Mouse (Mus musculus) heart, postnatal 0 days (tissue): ENCODE data around the gene Spata19. TPM values are rescaled to one million over a fixed set of nuclear protein-coding genes. Genes with fewer than 3 reads are reported as not detected.

Experiments used
- ATAC-seq: fragments of 200-750 bp; cut with Nextera tagmentation; 2 replicates; pipeline ENCODE4 v1.8.0; 2017; ENCODE audit warnings: low read depth, moderate number of reproducible peaks, moderate library complexity; ENCODE audit not compliant: insufficient read depth
- DNase-seq: peaks from one replicate; pipeline ENCODE4 v3.0.0-alpha.2; 2016; ENCODE audit warnings: low spot score
- H3K27ac ChIP-seq: fragments of 300-500 bp; sonication (generic); 2 replicates; pipeline ENCODE4 v1.5.1; 2014; ENCODE audit warnings: low read depth, mild to moderate bottlenecking
- H3K27me3 ChIP-seq: fragments of 300-500 bp; sonication (generic); 2 replicates; pipeline ENCODE4 v1.6.1; 2014; ENCODE audit warnings: low read length, mixed read lengths; ENCODE audit not compliant: control insufficient read depth, insufficient read depth
- H3K36me3 ChIP-seq: fragments of 300-500 bp; sonication (generic); replicated peaks from 2 replicates; pipeline ENCODE4 v1.6.1; 2014; ENCODE audit warnings: low read length, mixed read lengths; ENCODE audit not compliant: control insufficient read depth, insufficient read depth
- H3K4me1 ChIP-seq: fragments of 300-500 bp; sonication (generic); 2 replicates; pipeline ENCODE4 v1.6.1; 2014; ENCODE audit warnings: antibody characterized with exemption; ENCODE audit not compliant: control insufficient read depth, insufficient read depth
- H3K4me2 ChIP-seq: fragments of 300-500 bp; sonication (generic); 2 replicates; pipeline ENCODE4 v1.6.1; 2014; ENCODE audit warnings: low read depth, mild to moderate bottlenecking, low read length, moderate library complexity
- H3K4me3 ChIP-seq: fragments of 300-500 bp; sonication (generic); 2 replicates; pipeline ENCODE4 v1.5.1; 2014; ENCODE audit warnings: low read depth, low read length
- H3K9ac ChIP-seq: fragments of 300-500 bp; sonication (generic); replicated peaks from 2 replicates; pipeline ENCODE4 v1.6.1; 2014; ENCODE audit warnings: low read depth, low read length, mixed read lengths
- H3K9me3 ChIP-seq: fragments of 300-500 bp; sonication (generic); replicated peaks from 2 replicates; pipeline ENCODE4 v1.6.1; 2016; ENCODE audit warnings: low read length; ENCODE audit not compliant: control insufficient read depth
- CTCF ChIP-seq: IDR thresholded peaks from 2 replicates; pipeline ENCODE4 v1.5.1; 2016; ENCODE audit warnings: antibody characterized with exemption, control low read depth, low read depth
- EP300 ChIP-seq: IDR thresholded peaks from 2 replicates; pipeline ENCODE4 v1.6.1; 2016; ENCODE audit warnings: antibody characterized with exemption, low read depth
- WGBS: fragments of 180-500 bp; shearing (Covaris S2); extraction: QIAGEN DNeasy Blood & Tissue Kit; methylation state at CpG from one replicate; pipeline ENCODE4 v1.1.7; 2014; 5-methylcytosine and 5-hydroxymethylcytosine counted together
- polyA plus RNA-seq: library from polyadenylated mRNA; unstranded; fragments of >200 nt; fragmentation: Nextera tagmentation; extraction: Ambion mirVana; gene quantifications from 2 replicates; pipeline ENCODE4 v1.2.1, GENCODE M21; 2015
- total RNA-seq: library from RNA; depleted of rRNA; stranded (reverse); fragments of >200 nt; gene quantifications from 2 replicates; pipeline ENCODE4 v1.2.3, GENCODE M21; 2014; ENCODE audit warnings: low replicate concordance; rRNA removed

Gene Spata19
- total and polyA plus RNA-seq, 2 experiments from 2014 or later: not detected

GRCm38 (mm10) chr9:27433301-27433700 is 36.7 kb downstream of the Spata19 start:
- TF ChIP-seq CTCF: no peak
- H3K27ac ChIP-seq: no peak overlapping the region
- H3K36me3 ChIP-seq: no peaks in the 10 kb centered on the region
- H3K27me3 ChIP-seq: no peaks in the 10 kb centered on the region
- no peaks in the 10 kb centered on the region for H3K9me3 ChIP-seq
- DNase-seq: no peak
- H3K4me2 ChIP-seq: no peak overlapping the region
- no peak overlapping the region for H3K9ac ChIP-seq
- ATAC-seq: no peak
- H3K4me3 ChIP-seq: no peak overlapping the region
- 0 out of 2 replicates have a peak, but pooled peaks cover 7% of the 10 kb centered on the region for H3K4me1 ChIP-seq
- 79% methylated on average over 7 of the region's 7 CpGs for WGBS

GRCm38 (mm10) chr9:27435936-27436335 is 39.3 kb downstream of the Spata19 start:
- Histone ChIP-seq H3K9ac (no peak overlapping the region), H3K27ac (no peak overlapping the region), H3K27me3 (no peaks in the 10 kb centered on the region), H3K4me3 (no peak overlapping the region), H3K9me3 (no peaks in the 10 kb centered on the region), H3K4me1 (0 out of 2 replicates have a peak, but pooled peaks cover 7% of the 10 kb centered on the region), H3K4me2 (no peak overlapping the region), H3K36me3 (no peaks in the 10 kb centered on the region)
- TF ChIP-seq CTCF (no peak), EP300 (no peak)
- 76% methylated on average over 9 of the region's 9 CpGs for WGBS
- ATAC-seq: no peak
- DNase-seq: no peak

- TF ChIP-seq EP300 (no peak), CTCF (no peak)
- no peak; the same call in 1 of the 2 replicates for ATAC-seq
These were observed 40.9 kb downstream of the Spata19 start for GRCm38 (mm10) chr9:27437391-27438061.

GRCm38 (mm10) chr9:27449780-27450422 is 53.3 kb downstream of the Spata19 start:
- no peak for ATAC-seq
- WGBS: 51% methylated on average over 9 of the region's 9 CpGs
- Histone ChIP-seq H3K27ac (no peak overlapping the region), H3K36me3 (no peaks in the 10 kb centered on the region), H3K9ac (no peak overlapping the region), H3K4me1 (no peaks in the 10 kb centered on the region), H3K4me3 (no peak overlapping the region), H3K9me3 (no peaks in the 10 kb centered on the region), H3K27me3 (no peaks in the 10 kb centered on the region), H3K4me2 (no peak overlapping the region)
- no peak for DNase-seq
- TF ChIP-seq CTCF (no peak), EP300 (no peak)

More at GRCm38 (mm10) chr9:27437391-27438061, 40.9 kb downstream of the Spata19 start:
- WGBS: 47% methylated on average over 7 of the region's 7 CpGs
- H3K27ac ChIP-seq: no peak overlapping the region
- no peaks in the 10 kb centered on the region for H3K36me3 ChIP-seq
- 0 out of 2 replicates have a peak, but pooled peaks cover 7% of the 10 kb centered on the region for H3K4me1 ChIP-seq
- no peak overlapping the region for H3K4me3 ChIP-seq
- no peaks in the 10 kb centered on the region for H3K9me3 ChIP-seq
- DNase-seq: no peak
- no peaks in the 10 kb centered on the region for H3K27me3 ChIP-seq
- no peak overlapping the region for H3K4me2 ChIP-seq
- H3K9ac ChIP-seq: no peak overlapping the region

Other genes starting within 250 kb of the Spata19 start
- 16.1 and 28.2 TPM in 2 replicates for gene Jam3, start 241.4 kb upstream of the Spata19 start, total RNA-seq
- 25.5 and 25.7 TPM in 2 replicates for gene Jam3, start 241.4 kb upstream of the Spata19 start, polyA plus RNA-seq
- gene Igsf9b, start 97.6 kb upstream of the Spata19 start, total RNA-seq: 6.0 and 9.0 TPM in 2 replicates
- 2.7 and 2.8 TPM in 2 replicates for gene Igsf9b, start 97.6 kb upstream of the Spata19 start, polyA plus RNA-seq